Mouse (Mus musculus) testis, adult 2 months (tissue): Measurements from ENCODE around the gene Nbea. TPM values are rescaled to one million over a fixed set of nuclear protein-coding genes. Genes with fewer than 3 reads are reported as not detected.
"Not testable (repeated sequence)": the region's sequence is repeated elsewhere in the genome, so short reads cannot be mapped to it uniquely, and the experiment has no call there.

Experiments used
- H3K27ac ChIP-seq: fragments of 200-500 bp; 2 replicates; pipeline ENCODE4 v1.5.1; 2012; ENCODE audit warnings: low read depth, low read length; ENCODE audit not compliant: control insufficient read depth, insufficient read depth
- H3K27me3 ChIP-seq: fragments of 200-500 bp; 2 replicates; pipeline ENCODE4 v1.6.1; 2012; ENCODE audit warnings: mild to moderate bottlenecking, low read length, moderate library complexity; ENCODE audit not compliant: control insufficient read depth, insufficient read depth
- H3K36me3 ChIP-seq: fragments of 200-500 bp; 2 replicates; pipeline ENCODE4 v1.6.1; 2012; ENCODE audit warnings: mild to moderate bottlenecking, low read length; ENCODE audit not compliant: control insufficient read depth, insufficient read depth
- H3K4me1 ChIP-seq: fragments of 200-500 bp; 2 replicates; pipeline ENCODE4 v1.6.1; 2012; ENCODE audit warnings: low read length; ENCODE audit not compliant: control insufficient read depth, insufficient read depth
- H3K4me3 ChIP-seq: fragments of 200-500 bp; 2 replicates; pipeline ENCODE4 v1.5.1; 2012; ENCODE audit warnings: low read depth, mild to moderate bottlenecking, low read length, moderate library complexity, mixed read lengths; ENCODE audit not compliant: control insufficient read depth
- CTCF ChIP-seq: fragments of 200-500 bp; IDR thresholded peaks from 2 replicates; pipeline ENCODE4 v1.5.1; 2012; ENCODE audit warnings: low read depth, mild to moderate bottlenecking, inconsistent platforms, low read length, moderate library complexity; ENCODE audit not compliant: control insufficient read depth, insufficient read depth, insufficient replicate concordance
- POLR2A ChIP-seq: fragments of 200-500 bp; IDR thresholded peaks from 2 replicates; pipeline ENCODE4 v1.6.1; 2012; ENCODE audit warnings: low read depth, mild to moderate bottlenecking, inconsistent platforms, low read length, moderate library complexity; ENCODE audit not compliant: control insufficient read depth
- polyA plus RNA-seq: library from polyadenylated mRNA; depleted of rRNA; stranded (reverse); fragments of >200 nt; gene quantifications from 2 replicates; pipeline ENCODE4 v1.2.3, GENCODE M21; 2012

Nbea gene
- polyA plus RNA-seq, 1 experiment: 7.9 TPM

DNA sequence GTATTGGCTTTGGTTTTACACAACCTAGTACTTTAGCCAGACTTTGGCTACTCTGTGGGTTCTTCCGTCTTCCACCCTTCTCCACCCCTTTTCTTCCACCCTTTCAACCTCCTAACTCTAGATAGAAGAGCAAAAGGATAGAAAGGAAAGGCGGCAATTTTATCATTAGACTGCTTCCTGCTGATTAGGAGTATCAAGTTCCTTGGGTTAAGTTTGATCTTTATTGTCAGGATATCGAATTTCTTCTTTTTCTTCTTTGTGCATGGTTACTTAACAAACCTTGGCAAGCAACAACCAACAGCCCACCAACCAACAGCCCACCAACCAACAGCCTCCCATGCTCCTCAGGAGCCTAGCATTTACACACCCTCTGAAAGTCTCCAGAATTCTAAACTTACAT lies 165.0 kb downstream of the Nbea start:
- no peaks in the 10 kb centered on the region for H3K36me3 ChIP-seq
- no peaks in the 10 kb centered on the region for H3K4me1 ChIP-seq
- H3K27me3 ChIP-seq: no peaks in the 10 kb centered on the region
- H3K27ac ChIP-seq: no peak overlapping the region
- H3K4me3 ChIP-seq: no peak overlapping the region
- no peak for TF ChIP-seq CTCF
- TF ChIP-seq POLR2A: no peak

DNA sequence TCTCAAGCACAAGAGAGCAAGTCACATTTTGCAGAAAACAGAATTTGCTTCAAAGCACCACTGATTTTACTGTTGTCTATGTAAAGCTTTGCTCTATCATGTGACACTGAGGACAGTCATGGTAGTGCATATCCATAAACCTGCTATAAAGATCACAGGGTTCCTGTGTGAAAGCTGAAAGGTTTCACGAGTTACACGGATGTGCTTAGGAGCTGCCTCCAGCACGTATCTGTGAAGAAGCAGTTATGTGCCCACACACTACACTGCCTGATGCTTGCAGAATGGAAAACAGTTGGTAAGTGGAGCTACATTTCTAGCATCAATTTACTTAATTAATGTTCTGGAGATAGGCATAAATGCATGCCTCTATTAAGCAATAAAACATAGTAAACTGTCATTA lies 172.4 kb downstream of the Nbea start:
- no peaks in the 10 kb centered on the region for H3K4me1 ChIP-seq
- no peak overlapping the region for H3K4me3 ChIP-seq
- no peaks in the 10 kb centered on the region; the same call in 1 of the 2 replicates for H3K36me3 ChIP-seq
- H3K27ac ChIP-seq: no peak overlapping the region
- TF ChIP-seq CTCF: no peak
- TF ChIP-seq POLR2A: no peak
- no peaks in the 10 kb centered on the region for H3K27me3 ChIP-seq

DNA sequence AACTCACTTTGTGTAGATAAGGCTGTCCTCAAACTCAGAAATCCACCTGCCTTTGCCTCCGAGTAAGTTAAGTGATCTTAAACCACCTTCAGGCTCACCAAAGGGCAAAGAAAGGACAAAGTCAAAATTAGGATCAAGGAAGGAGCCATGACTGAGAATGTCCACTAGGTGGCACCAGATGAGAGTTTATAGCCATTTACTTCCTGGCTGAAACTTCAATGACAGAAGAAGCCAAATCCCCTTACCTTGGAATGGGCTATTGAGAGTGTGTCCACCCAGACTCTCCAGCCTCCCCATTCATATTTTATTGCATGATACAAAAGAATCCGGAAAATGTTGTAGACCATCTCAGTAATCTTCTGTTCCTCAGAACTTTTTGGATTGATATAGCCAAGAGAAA lies 175.5 kb downstream of the Nbea start:
- Histone ChIP-seq H3K27me3 (no peaks in the 10 kb centered on the region), H3K27ac (no peak overlapping the region), H3K4me3 (no peak overlapping the region), H3K36me3 (no peaks in the 10 kb centered on the region; the same call in 1 of the 2 replicates), H3K4me1 (no peaks in the 10 kb centered on the region)
- TF ChIP-seq POLR2A (no peak), CTCF (no peak)

DNA sequence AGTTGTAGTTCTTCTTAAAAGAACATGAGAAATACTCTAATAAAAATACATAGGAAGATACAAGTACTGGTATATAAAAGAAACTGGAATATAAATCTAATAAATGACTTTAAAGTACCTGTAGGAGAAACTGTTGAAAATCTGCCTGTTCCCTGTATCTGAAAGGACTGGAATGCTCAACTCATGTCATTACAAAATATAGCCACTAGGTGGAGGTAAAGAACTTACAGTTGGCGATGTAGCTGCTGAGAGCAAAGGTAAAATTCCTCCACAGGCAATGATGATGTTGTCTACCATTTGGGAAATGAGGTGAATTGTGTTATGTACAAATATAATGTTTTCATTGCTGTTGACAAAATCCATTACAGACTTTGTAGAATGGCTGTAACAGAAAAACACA lies 183.2 kb downstream of the Nbea start:
- no peak for TF ChIP-seq CTCF
- no peak for TF ChIP-seq POLR2A
- no peak overlapping the region for H3K27ac ChIP-seq
- H3K27me3 ChIP-seq: no peaks in the 10 kb centered on the region
- no peaks in the 10 kb centered on the region for H3K36me3 ChIP-seq
- H3K4me1 ChIP-seq: no peaks in the 10 kb centered on the region
- no peak overlapping the region for H3K4me3 ChIP-seq

DNA sequence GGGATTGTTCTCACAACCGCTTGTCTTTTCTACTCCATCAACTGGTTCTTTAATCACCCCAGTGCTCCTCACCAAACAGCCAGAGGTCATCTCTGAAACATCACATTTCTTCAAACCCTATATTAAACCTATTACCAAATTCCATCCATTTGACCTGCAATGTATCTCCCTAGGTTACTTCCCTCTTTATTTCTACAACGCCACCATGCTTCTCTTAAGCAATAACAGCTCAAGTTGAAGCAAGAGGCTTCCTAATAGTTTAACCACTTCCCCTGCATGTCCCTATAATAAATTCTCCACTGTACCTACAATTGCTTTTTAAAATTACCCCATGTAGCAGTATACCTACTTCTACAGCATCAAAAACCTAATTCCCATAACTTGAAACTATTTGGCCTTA lies 205.1 kb downstream of the Nbea start:
- Histone ChIP-seq H3K4me1 (no peaks in the 10 kb centered on the region), H3K27me3 (no peaks in the 10 kb centered on the region), H3K4me3 (no peak overlapping the region), H3K27ac (no peak overlapping the region), H3K36me3 (no peaks in the 10 kb centered on the region)
- TF ChIP-seq POLR2A (no peak), CTCF (no peak)

DNA sequence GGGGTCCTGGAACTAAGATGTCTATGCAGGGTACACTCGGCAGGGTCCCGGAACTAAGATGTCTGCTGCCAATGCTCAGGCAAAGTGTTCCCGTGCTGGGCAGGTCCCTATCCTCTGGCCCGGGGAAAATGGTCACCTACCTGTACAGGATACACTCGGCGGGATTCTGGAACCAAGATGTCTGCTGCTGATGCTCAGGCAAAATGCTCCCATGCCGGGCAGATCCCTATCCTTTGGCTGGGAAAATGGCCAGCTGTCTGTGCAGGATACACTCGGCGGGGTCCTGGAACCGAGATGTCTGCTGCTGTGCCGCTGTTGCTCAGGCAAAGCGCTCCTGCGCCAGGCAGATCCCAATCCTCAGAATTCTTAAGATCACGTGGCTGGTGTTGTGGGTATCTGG lies 206.5 kb downstream of the Nbea start:
- H3K4me1 ChIP-seq, H3K4me3 ChIP-seq, H3K36me3 ChIP-seq, H3K27me3 ChIP-seq, H3K27ac ChIP-seq: not testable (repeated sequence)

DNA sequence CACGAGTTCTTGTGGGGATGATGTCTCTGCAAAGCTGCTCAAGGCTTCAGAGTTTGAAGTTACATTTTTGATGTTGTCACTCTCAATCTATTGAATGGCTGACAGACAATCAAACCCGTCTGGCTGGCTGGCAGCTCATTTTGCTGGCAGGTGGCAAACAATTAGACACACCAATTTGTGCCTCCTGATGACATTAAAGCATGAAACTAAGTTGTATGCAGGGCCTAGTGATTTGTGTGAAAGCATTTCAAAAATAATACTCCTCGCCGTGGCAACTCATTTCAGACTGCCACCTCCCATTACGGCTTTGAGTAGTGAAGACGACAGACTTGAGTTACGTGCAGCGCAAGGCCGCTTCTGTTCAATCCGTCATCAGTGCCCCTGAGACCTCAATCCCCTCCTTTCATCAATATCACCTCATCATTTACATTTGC lies 217.8 kb downstream of the Nbea start:
- no peak overlapping the region for H3K27ac ChIP-seq
- H3K4me3 ChIP-seq: no peak overlapping the region

DNA sequence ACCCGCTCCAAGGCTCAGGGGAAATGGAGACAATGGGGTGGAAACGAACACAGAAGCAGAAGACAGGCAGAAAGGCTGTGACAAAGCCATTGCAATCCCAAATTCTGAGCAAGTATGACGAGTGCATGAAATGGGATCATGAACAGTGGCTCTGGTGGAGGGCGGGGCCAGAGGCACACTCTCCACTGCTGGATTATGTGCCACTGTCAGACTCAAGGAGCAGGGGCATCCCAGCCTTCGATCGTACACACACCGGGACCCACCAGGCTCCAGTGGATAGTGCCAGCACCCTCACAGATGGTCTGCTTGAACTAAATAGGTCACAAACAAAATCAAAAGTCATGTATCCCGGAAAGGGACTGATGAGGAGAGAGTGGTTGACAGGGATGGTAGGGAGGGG lies 220.5 kb downstream of the Nbea start:
- Histone ChIP-seq H3K4me1 (no peaks in the 10 kb centered on the region), H3K36me3 (no peaks in the 10 kb centered on the region), H3K27ac (no peak overlapping the region), H3K4me3 (no peak overlapping the region), H3K27me3 (no peaks in the 10 kb centered on the region)
- TF ChIP-seq CTCF (no peak), POLR2A (no peak)

More for the DNA sequence above, 217.8 kb downstream of the Nbea start:
- H3K36me3 ChIP-seq: no peaks in the 10 kb centered on the region
- TF ChIP-seq POLR2A: no peak
- no peak for TF ChIP-seq CTCF
- H3K4me1 ChIP-seq: no peaks in the 10 kb centered on the region
- no peaks in the 10 kb centered on the region for H3K27me3 ChIP-seq
